Mouse (Mus musculus) CD4-positive naive resting alpha-beta T cell, adult 76 days (primary cell): ENCODE results near the gene Slc22a21. TPM values are rescaled to one million over a fixed set of nuclear protein-coding genes. Genes with fewer than 3 reads are reported as not detected.

Source experiments
- total RNA-seq: library from RNA; stranded (reverse); gene quantifications from one replicate; pipeline ENCODE4 v1.2.4, GENCODE M21; 2023

Slc22a21 gene
- total RNA-seq, result 0.73 TPM

GRCm38 (mm10) chr11:53979788-53980621 is at the start of gene Slc22a21:
Slc22a21 (minus strand) TSS chr11:53980332.

DNA sequence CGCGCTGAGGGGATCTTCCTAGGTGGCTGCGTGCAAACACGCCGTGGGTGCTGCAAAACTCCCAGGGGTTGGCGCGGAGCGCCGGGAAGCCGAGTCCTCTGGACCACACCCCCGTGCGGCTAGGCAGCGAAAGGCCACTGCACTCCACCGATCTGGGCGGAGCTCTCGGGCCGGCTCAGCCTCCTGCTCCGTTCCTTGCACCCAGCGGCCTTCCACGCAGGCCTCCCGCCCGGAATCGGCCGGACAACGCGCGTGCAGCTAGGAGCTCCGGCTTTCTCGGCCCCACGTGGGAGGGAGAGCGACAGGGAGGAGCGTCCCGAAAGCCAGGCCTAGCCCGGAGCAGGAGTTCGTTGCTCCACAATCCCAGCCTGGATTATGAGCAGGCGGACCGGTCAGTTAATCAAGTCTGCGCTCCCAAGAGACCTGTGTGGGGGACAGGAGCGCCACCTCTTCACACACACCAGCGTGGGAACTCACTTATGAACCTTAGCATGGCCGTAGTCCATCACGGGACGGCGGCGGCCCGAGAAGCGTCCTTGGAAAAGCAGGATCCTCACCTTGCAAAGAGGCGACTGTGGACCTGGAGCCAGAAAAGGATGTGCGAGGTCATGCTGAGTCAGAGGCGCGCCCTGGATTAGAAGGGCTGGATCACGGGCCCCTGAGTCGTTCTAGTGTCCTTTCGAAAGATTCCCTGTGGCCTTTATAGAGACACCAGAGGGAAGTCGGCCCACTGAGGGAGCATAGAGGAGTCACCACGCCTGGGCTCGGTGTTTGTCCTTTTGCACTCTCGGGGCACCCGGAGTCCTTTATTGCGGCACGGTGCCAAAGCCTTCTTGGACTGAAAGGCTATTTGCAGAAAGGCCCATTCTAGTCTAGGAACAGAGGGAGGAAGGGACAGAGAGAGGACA is 48.2 kb upstream of the Slc22a21 start, which contains the start of gene Slc22a4:
Gene Slc22a4 (minus strand): TSS at position 47 of the 908 bp plus-strand sequence.

Other genes with a start within 250 kb of the Slc22a21 start
- gene Irf1, start 210.3 kb downstream of the Slc22a21 start, total RNA-seq, result 300 TPM
- 2.0 TPM for gene Gm17334, start 207.1 kb downstream of the Slc22a21 start, total RNA-seq
- 18.5 TPM for gene Gm12216, start 121.1 kb downstream of the Slc22a21 start, total RNA-seq
- gene Slc22a5, start 88.7 kb downstream of the Slc22a21 start, total RNA-seq, result 18.7 TPM
- not detected for gene Slc22a4, start 47.8 kb upstream of the Slc22a21 start, total RNA-seq
- gene Pdlim4, start 88.7 kb upstream of the Slc22a21 start, total RNA-seq, result 61.2 TPM
- 4.8 TPM for gene P4ha2, start 119.8 kb upstream of the Slc22a21 start, total RNA-seq